Mouse (Mus musculus): ENCODE measurements around the gene Cdc25a. TPM values are rescaled to one million over a fixed set of nuclear protein-coding genes. Genes with fewer than 3 reads are reported as not detected.

Gene Cdc25a
- polyA plus RNA-seq, 1 experiment = 3.3 TPM

GRCm38 (mm10) chr9:109862397-109863044, 12.9 kb upstream of the Cdc25a start:
- peak; percentile 73 for DNase-seq
- Histone ChIP-seq H3K4me3 (replicated peaks; ENCODE audit: extremely low read depth, low read depth, low read length) (no peak overlapping the region), H3K4me1 (ENCODE audit: control insufficient read depth, insufficient read depth, low read length) (no peaks in the 10 kb centered on the region)
- 10% methylated on average over 20 of the region's 20 CpGs for whole genome bisulfite sequencing
- peak; percentile 88 for TF ChIP-seq CTCF (IDR thresholded peaks at IDR 0.05; ENCODE audit: insufficient read depth, low read length)
- TF ChIP-seq POLR2A (IDR thresholded peaks at IDR 0.05; ENCODE audit: borderline replicate concordance, extremely low read depth, low read depth, low read length) = no peak

- TF ChIP-seq CTCF (IDR thresholded peaks at IDR 0.05; ENCODE audit: insufficient read depth, low read length) (no peak), POLR2A (IDR thresholded peaks at IDR 0.05; ENCODE audit: borderline replicate concordance, extremely low read depth, low read depth, low read length) (no peak)
- WGBS = 24% methylated on average over 3 of the region's 3 CpGs
- Histone ChIP-seq H3K4me1 (ENCODE audit: control insufficient read depth, insufficient read depth, low read length) (no peaks in the 10 kb centered on the region), H3K4me3 (replicated peaks; ENCODE audit: extremely low read depth, low read depth, low read length) (no peak overlapping the region)
- DNase-seq = no peak
Measured at GRCm38 (mm10) chr9:109863085-109863484, 12.3 kb upstream of the Cdc25a start.

DNA sequence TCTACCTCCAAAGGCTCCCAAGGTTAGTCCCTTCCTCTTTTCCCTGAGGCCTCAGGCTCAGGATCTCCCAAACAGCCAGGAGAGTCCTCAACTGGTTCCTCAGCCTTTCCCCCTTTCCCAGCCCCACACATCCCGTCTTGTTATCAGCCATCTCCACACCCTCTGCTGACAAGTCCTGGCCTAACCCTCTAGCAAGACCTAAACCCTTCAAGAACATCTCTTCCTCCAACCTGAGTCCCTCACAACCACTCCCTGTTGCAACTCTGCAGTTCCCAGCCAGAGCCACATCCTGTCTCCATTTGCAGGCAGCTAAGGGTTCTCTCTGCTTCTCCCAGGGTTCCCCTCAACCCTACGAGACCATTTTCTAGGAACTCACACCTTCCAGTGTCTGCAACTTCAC, 9.2 kb upstream of the Cdc25a start:
- no peak for DNase-seq
- WGBS = 50% methylated on average over 2 of the region's 2 CpGs
- Histone ChIP-seq H3K4me1 (ENCODE audit: control insufficient read depth, insufficient read depth, low read length) (no peaks in the 10 kb centered on the region), H3K4me3 (replicated peaks; ENCODE audit: extremely low read depth, low read depth, low read length) (no peak overlapping the region)
- TF ChIP-seq CTCF (IDR thresholded peaks at IDR 0.05; ENCODE audit: insufficient read depth, low read length) = no peak
- TF ChIP-seq POLR2A (IDR thresholded peaks at IDR 0.05; ENCODE audit: borderline replicate concordance, extremely low read depth, low read depth, low read length) = no peak

DNA sequence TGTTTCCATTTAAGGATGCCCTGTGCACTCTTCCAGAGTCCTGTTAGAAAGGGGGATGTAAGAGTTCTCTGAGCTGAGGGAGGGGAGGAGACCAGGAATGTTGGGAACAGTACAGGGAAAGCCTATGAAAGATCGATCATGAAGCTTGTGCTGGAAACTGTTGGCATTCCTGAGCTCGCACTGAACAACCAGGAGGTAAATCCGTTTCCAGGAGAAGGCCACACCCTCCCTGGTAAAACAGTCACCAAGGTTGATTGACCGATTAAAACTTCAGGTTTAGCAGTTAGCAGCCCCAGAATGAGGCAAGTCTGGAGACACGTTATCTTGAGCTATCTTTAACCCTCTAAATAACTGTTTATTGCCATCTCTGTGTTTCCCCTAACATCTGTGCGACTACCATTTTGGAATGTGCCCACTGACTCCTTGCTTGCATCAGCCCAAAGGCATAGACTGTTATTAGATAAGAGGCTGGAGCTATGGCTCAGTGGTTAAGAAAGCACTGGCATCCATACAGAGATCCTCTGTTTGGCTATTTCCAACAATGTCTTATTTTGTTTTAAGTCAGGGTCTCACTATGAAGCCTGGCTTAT, 4.3 kb upstream of the Cdc25a start:
- 34% methylated on average over 6 of the region's 6 CpGs for WGBS

DNA sequence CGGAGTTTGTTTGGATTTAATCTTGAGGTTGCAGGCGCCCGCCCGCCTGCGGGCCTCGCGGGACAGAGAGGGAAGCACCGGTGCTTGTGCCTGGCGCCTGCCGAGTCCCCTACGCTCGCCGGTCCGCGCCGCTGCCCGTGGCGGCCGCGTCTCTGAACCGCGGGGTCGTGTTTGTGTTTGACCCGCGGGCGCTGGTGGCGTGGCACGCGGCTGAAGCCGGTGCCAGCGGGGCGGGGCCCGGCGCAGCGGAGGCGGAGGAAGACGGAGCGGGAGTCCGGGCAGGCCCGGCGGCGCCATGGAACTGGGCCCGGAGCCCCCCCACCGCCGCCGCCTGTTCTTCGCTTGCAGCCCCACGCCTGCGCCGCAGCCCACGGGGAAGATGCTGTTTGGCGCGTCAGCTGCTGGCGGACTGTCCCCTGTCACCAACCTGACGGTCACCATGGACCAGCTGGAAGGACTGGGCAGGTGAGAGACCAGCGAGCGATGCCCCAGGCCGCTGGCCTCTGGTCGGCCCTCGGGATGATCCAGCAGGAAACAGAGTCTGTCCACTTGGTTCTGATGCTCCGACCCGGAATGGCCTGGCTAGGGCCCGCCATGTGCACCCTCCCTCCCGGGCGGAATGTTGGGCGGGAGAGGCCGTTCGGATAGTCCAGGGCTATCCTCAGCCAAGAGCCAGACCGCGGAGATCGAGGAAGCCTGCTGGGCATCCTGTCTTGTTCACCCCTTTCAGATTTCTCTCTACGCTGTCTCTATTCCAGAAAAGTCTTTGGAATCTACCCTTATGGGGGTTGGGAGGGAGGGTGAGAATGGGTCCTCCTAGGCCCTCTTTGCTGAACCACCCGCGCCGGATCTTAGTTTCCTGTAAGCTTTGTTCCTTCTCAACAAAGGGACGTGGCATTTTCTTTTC, 569 bp downstream of the Cdc25a start:
- TF ChIP-seq CTCF (IDR thresholded peaks at IDR 0.05; ENCODE audit: insufficient read depth, low read length) (no peak), POLR2A (IDR thresholded peaks at IDR 0.05; ENCODE audit: borderline replicate concordance, extremely low read depth, low read depth, low read length) (0 out of 2 replicates have a peak, but pooled peaks have one; percentile 12)
- Histone ChIP-seq H3K4me1 (ENCODE audit: control insufficient read depth, insufficient read depth, low read length) (0 out of 2 replicates have a peak, but pooled peaks cover 2% of the 10 kb centered on the region), H3K4me3 (replicated peaks; ENCODE audit: extremely low read depth, low read depth, low read length) (peak overlapping the region; percentile 87)
- no peak for DNase-seq
- under 1% methylated on average over 76 of the region's 76 CpGs for WGBS

More for the DNA sequence above, 4.3 kb upstream of the Cdc25a start:
- DNase-seq = no peak
- TF ChIP-seq CTCF (IDR thresholded peaks at IDR 0.05; ENCODE audit: insufficient read depth, low read length) (no peak), POLR2A (IDR thresholded peaks at IDR 0.05; ENCODE audit: borderline replicate concordance, extremely low read depth, low read depth, low read length) (no peak)
- no peak overlapping the region for H3K4me3 ChIP-seq (replicated peaks; ENCODE audit: extremely low read depth, low read depth, low read length)
- no peaks in the 10 kb centered on the region for H3K4me1 ChIP-seq (ENCODE audit: control insufficient read depth, insufficient read depth, low read length)

- no peak overlapping the region for H3K4me3 ChIP-seq (replicated peaks; ENCODE audit: extremely low read depth, low read depth, low read length)
- TF ChIP-seq CTCF (IDR thresholded peaks at IDR 0.05; ENCODE audit: insufficient read depth, low read length) (no peak), POLR2A (IDR thresholded peaks at IDR 0.05; ENCODE audit: borderline replicate concordance, extremely low read depth, low read depth, low read length) (no peak)
- H3K4me1 ChIP-seq (ENCODE audit: control insufficient read depth, insufficient read depth, low read length) = 0 out of 2 replicates have a peak, but pooled peaks cover 2% of the 10 kb centered on the region
- DNase-seq = no peak
- WGBS = 14% methylated on average over 3 of the region's 3 CpGs
Measured at GRCm38 (mm10) chr9:109876756-109877155, 1.4 kb downstream of the Cdc25a start.

- WGBS = 92% methylated on average over 5 of the region's 5 CpGs
- H3K4me1 ChIP-seq (ENCODE audit: control insufficient read depth, insufficient read depth, low read length) = 0 out of 2 replicates have a peak, but pooled peaks cover 2% of the 10 kb centered on the region
- no peak for DNase-seq
- no peak overlapping the region for H3K4me3 ChIP-seq (replicated peaks; ENCODE audit: extremely low read depth, low read depth, low read length)
- TF ChIP-seq CTCF (IDR thresholded peaks at IDR 0.05; ENCODE audit: insufficient read depth, low read length) = no peak
- TF ChIP-seq POLR2A (IDR thresholded peaks at IDR 0.05; ENCODE audit: borderline replicate concordance, extremely low read depth, low read depth, low read length) = no peak
Measured at GRCm38 (mm10) chr9:109877666-109878065, 2.3 kb downstream of the Cdc25a start.

DNA sequence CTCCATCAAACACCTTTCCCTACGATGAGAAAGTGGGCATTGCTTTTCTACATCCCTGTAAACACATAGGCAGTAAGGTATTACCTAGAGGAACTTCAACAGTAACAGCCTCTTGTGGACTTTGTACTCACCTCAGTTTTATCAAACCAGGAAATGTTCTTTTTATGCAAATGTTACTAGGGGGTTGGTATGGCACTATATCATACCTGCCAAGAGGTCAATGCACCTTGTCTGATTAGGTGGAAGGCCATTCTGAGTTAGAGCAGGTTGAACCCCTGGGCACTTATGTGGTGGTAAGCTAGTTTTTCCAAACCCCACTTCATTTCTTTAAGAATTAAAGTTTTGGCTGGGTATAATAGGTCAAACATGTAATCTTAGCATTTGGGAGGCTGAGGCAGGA, 3.9 kb downstream of the Cdc25a start:
- no peak for DNase-seq
- Histone ChIP-seq H3K4me1 (ENCODE audit: control insufficient read depth, insufficient read depth, low read length) (0 out of 2 replicates have a peak, but pooled peaks cover 2% of the 10 kb centered on the region), H3K4me3 (replicated peaks; ENCODE audit: extremely low read depth, low read depth, low read length) (no peak overlapping the region)
- TF ChIP-seq CTCF (IDR thresholded peaks at IDR 0.05; ENCODE audit: insufficient read depth, low read length) (no peak), POLR2A (IDR thresholded peaks at IDR 0.05; ENCODE audit: borderline replicate concordance, extremely low read depth, low read depth, low read length) (no peak)
- WGBS = 93% methylated on average over 1 of the region's 1 CpGs

DNA sequence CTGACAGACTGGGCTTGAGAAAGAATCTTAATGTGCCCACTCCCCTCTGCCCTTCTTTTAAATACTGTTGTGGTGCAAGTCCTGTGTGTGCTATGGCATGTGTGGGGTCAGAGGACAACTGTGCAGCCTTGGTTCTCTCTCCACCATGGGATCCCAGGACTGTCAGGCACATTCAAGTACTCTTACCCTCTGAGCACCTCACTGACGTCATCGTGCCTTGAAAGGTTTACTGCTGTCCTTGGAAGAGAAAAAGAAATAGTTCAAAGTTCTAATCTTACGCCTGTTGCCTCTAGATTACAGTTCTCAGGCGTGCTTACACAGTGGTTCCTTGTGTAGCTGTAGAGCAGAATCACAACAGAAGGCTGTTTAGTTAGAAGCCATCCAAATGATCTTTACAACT, 10.9 kb downstream of the Cdc25a start:
- DNase-seq = no peak
- WGBS = 72% methylated on average over 4 of the region's 4 CpGs
- H3K4me1 ChIP-seq (ENCODE audit: control insufficient read depth, insufficient read depth, low read length) = no peaks in the 10 kb centered on the region
- TF ChIP-seq CTCF (IDR thresholded peaks at IDR 0.05; ENCODE audit: insufficient read depth, low read length) (no peak), POLR2A (IDR thresholded peaks at IDR 0.05; ENCODE audit: borderline replicate concordance, extremely low read depth, low read depth, low read length) (no peak)
- H3K4me3 ChIP-seq (replicated peaks; ENCODE audit: extremely low read depth, low read depth, low read length) = no peak overlapping the region
